Mouse (Mus musculus) hindbrain, embryonic 14.5 days (tissue): Measurements from ENCODE around the gene Zfp710. TPM values are rescaled to one million over a fixed set of nuclear protein-coding genes. Genes with fewer than 3 reads are reported as not detected.

ENCODE experiments used
- ATAC-seq: fragments of 200-750 bp; cut with Nextera tagmentation; 2 replicates; pipeline ENCODE4 v1.8.0; 2017; ENCODE audit warnings: moderate number of reproducible peaks, mild to moderate bottlenecking, moderate TSS enrichment, moderate library complexity; ENCODE audit not compliant: low FRiP score
- DNase-seq: peaks from one replicate; pipeline ENCODE4 v3.0.0-alpha.2; 2015; ENCODE audit warnings: low spot score
- H3K27ac ChIP-seq: fragments of 300-500 bp; sonication (generic); 2 replicates; pipeline ENCODE4 v1.5.1; 2014; ENCODE audit warnings: mild to moderate bottlenecking, moderate library complexity
- H3K27me3 ChIP-seq: fragments of 300-500 bp; sonication (generic); 2 replicates; pipeline ENCODE4 v1.6.1; 2014; ENCODE audit warnings: mild to moderate bottlenecking, low read length, mixed read lengths; ENCODE audit not compliant: control insufficient read depth, insufficient read depth
- H3K36me3 ChIP-seq: fragments of 300-500 bp; sonication (generic); replicated peaks from 2 replicates; pipeline ENCODE4 v1.6.1; 2014; ENCODE audit not compliant: control insufficient read depth, insufficient read depth
- H3K4me1 ChIP-seq: fragments of 300-500 bp; sonication (generic); replicated peaks from 2 replicates; pipeline ENCODE4 v1.6.1; 2014; ENCODE audit warnings: antibody characterized with exemption, low read length, mixed read lengths; ENCODE audit not compliant: control insufficient read depth, insufficient read depth
- H3K4me2 ChIP-seq: fragments of 300-500 bp; sonication (generic); replicated peaks from 2 replicates; pipeline ENCODE4 v1.6.1; 2014; ENCODE audit warnings: mild to moderate bottlenecking, moderate library complexity
- H3K4me3 ChIP-seq: fragments of 300-500 bp; sonication (generic); replicated peaks from 2 replicates; pipeline ENCODE4 v1.5.1; 2014; ENCODE audit warnings: mild to moderate bottlenecking, low read length
- H3K9ac ChIP-seq: fragments of 300-500 bp; sonication (generic); 2 replicates; pipeline ENCODE4 v1.6.1; 2014
- H3K9me3 ChIP-seq: fragments of 300-500 bp; sonication (generic); 2 replicates; pipeline ENCODE4 v1.6.1; 2016; ENCODE audit warnings: low read length; ENCODE audit not compliant: control insufficient read depth
- WGBS: fragments of 180-500 bp; shearing (Covaris S2); extraction: QIAGEN DNeasy Blood & Tissue Kit; methylation state at CpG from one replicate; pipeline ENCODE4 v1.1.7; 2014; 5-methylcytosine and 5-hydroxymethylcytosine counted together
- polyA plus RNA-seq: library from polyadenylated mRNA; unstranded; fragments of >200 nt; fragmentation: Nextera tagmentation; extraction: Ambion mirVana; gene quantifications from 2 replicates; pipeline ENCODE4 v1.2.1, GENCODE M21; 2014

Zfp710 gene
- polyA plus RNA-seq, 1 experiment from 2014 or later = 17.5 TPM

GRCm38 (mm10) chr7:80010680-80011079 lies 13.9 kb upstream of the Zfp710 start:
- no peaks in the 10 kb centered on the region for H3K4me1 ChIP-seq
- 78% methylated on average over 5 of the region's 5 CpGs for WGBS
- no peak overlapping the region for H3K27ac ChIP-seq
- no peak for DNase-seq
- no peaks in the 10 kb centered on the region for H3K36me3 ChIP-seq
- H3K4me3 ChIP-seq = no peak overlapping the region
- no peak for ATAC-seq
- no peaks in the 10 kb centered on the region for H3K9me3 ChIP-seq
- no peak overlapping the region for H3K4me2 ChIP-seq
- no peak overlapping the region for H3K9ac ChIP-seq
- H3K27me3 ChIP-seq = no peaks in the 10 kb centered on the region

- no peak for ATAC-seq
- H3K9me3 ChIP-seq = no peaks in the 10 kb centered on the region
- WGBS = 58% methylated on average over 2 of the region's 2 CpGs
- H3K36me3 ChIP-seq = no peaks in the 10 kb centered on the region
- no peak for DNase-seq
- H3K9ac ChIP-seq = no peak overlapping the region
- H3K4me3 ChIP-seq = no peak overlapping the region
- H3K27me3 ChIP-seq = no peaks in the 10 kb centered on the region
- H3K4me1 ChIP-seq = no peaks in the 10 kb centered on the region
- no peak overlapping the region for H3K27ac ChIP-seq
- H3K4me2 ChIP-seq = no peak overlapping the region
Measured at GRCm38 (mm10) chr7:80011470-80011869, 13.1 kb upstream of the Zfp710 start.

- H3K9ac ChIP-seq = no peak overlapping the region
- no peak overlapping the region for H3K4me2 ChIP-seq
- no peaks in the 10 kb centered on the region for H3K4me1 ChIP-seq
- ATAC-seq (no peak), DNase-seq (no peak)
- H3K36me3 ChIP-seq = no peaks in the 10 kb centered on the region
- no peaks in the 10 kb centered on the region for H3K27me3 ChIP-seq
- no peak overlapping the region for H3K4me3 ChIP-seq
- no peaks in the 10 kb centered on the region for H3K9me3 ChIP-seq
- no peak overlapping the region for H3K27ac ChIP-seq
- 78% methylated on average over 7 of the region's 7 CpGs for WGBS
Measured at GRCm38 (mm10) chr7:80013884-80014550, 10.6 kb upstream of the Zfp710 start.

- H3K9ac ChIP-seq = no peak overlapping the region
- 66% methylated on average over 21 of the region's 21 CpGs for WGBS
- H3K4me1 ChIP-seq = no peaks in the 10 kb centered on the region
- DNase-seq (no peak), ATAC-seq (no peak)
- no peak overlapping the region for H3K27ac ChIP-seq
- H3K4me2 ChIP-seq = no peak overlapping the region
- no peak overlapping the region for H3K4me3 ChIP-seq
- no peaks in the 10 kb centered on the region for H3K9me3 ChIP-seq
- H3K27me3 ChIP-seq = no peaks in the 10 kb centered on the region
- no peaks in the 10 kb centered on the region for H3K36me3 ChIP-seq
Measured at GRCm38 (mm10) chr7:80014826-80015755, 9.5 kb upstream of the Zfp710 start.

- no peaks in the 10 kb centered on the region for H3K9me3 ChIP-seq
- 89% methylated on average over 16 of the region's 17 CpGs for WGBS
- no peaks in the 10 kb centered on the region for H3K36me3 ChIP-seq
- H3K4me1 ChIP-seq = no peaks in the 10 kb centered on the region
- H3K27me3 ChIP-seq = no peaks in the 10 kb centered on the region
- ATAC-seq = no peak
- no peak overlapping the region for H3K9ac ChIP-seq
- H3K4me3 ChIP-seq = no peak overlapping the region
- DNase-seq = no peak
- H3K4me2 ChIP-seq = no peak overlapping the region
- no peak overlapping the region for H3K27ac ChIP-seq
Measured at GRCm38 (mm10) chr7:80018506-80019452, 5.8 kb upstream of the Zfp710 start.

- Histone ChIP-seq H3K27me3 (no peaks in the 10 kb centered on the region), H3K4me2 (0 out of 2 replicates have a peak overlapping the region, but pooled peaks have one; percentile 82), H3K4me1 (peaks cover 19% of the 10 kb centered on the region), H3K9ac (no peak overlapping the region), H3K4me3 (0 out of 2 replicates have a peak overlapping the region, but pooled peaks have one; percentile 61), H3K27ac (peak overlapping the region; percentile 96), H3K9me3 (no peaks in the 10 kb centered on the region), H3K36me3 (no peaks in the 10 kb centered on the region)
- ATAC-seq (no peak), DNase-seq (no peak)
- 69% methylated on average over 5 of the region's 5 CpGs for WGBS
Measured at GRCm38 (mm10) chr7:80023621-80024435, 786 bp upstream of the Zfp710 start.

GRCm38 (mm10) chr7:80025391-80026117 lies 940 bp downstream of the Zfp710 start:
- H3K9ac ChIP-seq = peak overlapping the region; percentile 93
- H3K4me1 ChIP-seq = peaks cover 19% of the 10 kb centered on the region
- no peaks in the 10 kb centered on the region for H3K9me3 ChIP-seq
- WGBS = under 1% methylated on average over 28 of the region's 28 CpGs
- ATAC-seq = peak; percentile 15
- no peaks in the 10 kb centered on the region for H3K27me3 ChIP-seq
- H3K4me2 ChIP-seq = peak overlapping the region; percentile 82
- peak overlapping the region; percentile 61 for H3K4me3 ChIP-seq
- peak; percentile 43 for DNase-seq
- H3K27ac ChIP-seq = peak overlapping the region; percentile 96
- no peaks in the 10 kb centered on the region for H3K36me3 ChIP-seq
